Mouse (Mus musculus): Measurements from ENCODE around the gene Qrfp.

- TF ChIP-seq CTCF (conservative IDR thresholded peaks at IDR 0.05; ENCODE audit: low read length) (no peak), POU5F1 (IDR thresholded peaks at IDR 0.05; ENCODE audit: borderline replicate concordance, low read length) (no peak), NANOG (IDR thresholded peaks at IDR 0.05; ENCODE audit: borderline replicate concordance, low read length) (no peak)
Observed at GRCm38 (mm10) chr2:31858500-31858899, 48.1 kb upstream of the Qrfp start.

All from E14TG2a.4 (cell line).